Mouse (Mus musculus): ENCODE measurements around the gene Igf2bp3.
A peak's percentile ranks its signal among the peaks of the same experiment; 100 is the strongest.
"Not testable (repeated sequence)": the region's sequence is repeated elsewhere in the genome, so short reads cannot be mapped to it uniquely, and the experiment has no call there.

The Igf2bp3 gene

DNA sequence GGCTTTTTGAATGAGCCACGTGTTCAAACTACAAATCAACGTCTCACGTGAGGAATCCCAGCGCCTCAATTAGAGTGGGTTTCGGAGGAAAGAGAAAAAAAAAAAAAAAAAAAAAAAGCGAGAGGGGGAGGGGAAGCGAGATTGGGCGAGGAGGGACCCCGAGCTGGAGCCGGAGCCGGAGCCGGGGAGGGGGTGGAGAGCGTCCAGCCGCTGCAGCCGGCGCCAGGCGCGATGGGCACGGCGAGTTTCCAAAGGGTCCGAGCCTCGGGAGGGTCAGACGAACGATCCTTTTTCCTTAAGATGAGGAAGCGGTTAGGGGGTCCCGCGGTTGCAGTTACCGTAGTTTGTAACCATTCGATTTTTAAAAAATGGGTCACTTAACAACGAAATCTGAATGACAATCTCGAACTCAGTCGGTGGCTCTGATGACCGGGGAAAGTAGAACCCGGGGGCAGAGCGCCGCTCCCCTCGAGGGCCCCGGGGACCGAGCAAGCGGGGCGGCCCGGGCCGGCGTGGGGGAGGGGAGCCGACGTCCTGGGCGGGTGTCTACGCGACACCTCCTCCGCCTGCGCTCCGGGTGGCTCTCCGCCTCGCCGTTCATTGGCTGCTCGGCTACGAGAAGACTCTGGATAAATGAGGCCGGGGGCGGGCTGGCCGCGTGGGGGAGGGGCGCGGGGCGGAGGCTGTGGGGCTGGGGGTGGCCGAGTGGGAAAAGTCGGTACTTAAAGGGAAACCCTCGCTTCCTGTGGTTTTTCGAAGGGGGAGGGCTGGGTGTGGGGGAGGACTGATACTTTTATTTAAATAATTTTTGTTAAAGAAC is at the start of gene Igf2bp3:
Gene Igf2bp3, minus strand, starts transcription at position 30 of the 820 bp plus-strand sequence.
- DNase-seq (ENCODE audit: low spot score in 2 of 2), result peak; percentile 48 to 57

DNA sequence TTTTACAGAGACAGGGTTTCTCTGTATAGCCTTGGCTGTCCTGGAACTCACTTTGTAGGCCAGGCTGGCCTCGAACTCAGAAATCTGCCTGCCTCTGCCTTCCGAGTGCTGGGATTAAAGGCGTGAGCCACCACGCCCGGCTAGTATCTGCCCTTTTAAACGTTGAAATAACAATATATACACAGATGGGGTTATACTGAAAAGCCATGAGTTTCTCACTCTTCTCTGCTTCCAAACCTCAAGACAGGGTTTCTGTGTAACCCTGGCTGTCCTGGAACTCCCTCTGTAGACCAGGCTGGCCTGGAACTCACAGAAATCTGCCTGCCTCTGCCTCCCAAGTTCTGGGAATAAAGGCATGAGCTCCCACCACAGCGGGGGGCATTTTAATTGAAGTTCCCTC is 49.7 kb upstream of the Igf2bp3 start:
- not testable (repeated sequence) for DNase-seq (ENCODE audit: low spot score in 2 of 2)

DNA sequence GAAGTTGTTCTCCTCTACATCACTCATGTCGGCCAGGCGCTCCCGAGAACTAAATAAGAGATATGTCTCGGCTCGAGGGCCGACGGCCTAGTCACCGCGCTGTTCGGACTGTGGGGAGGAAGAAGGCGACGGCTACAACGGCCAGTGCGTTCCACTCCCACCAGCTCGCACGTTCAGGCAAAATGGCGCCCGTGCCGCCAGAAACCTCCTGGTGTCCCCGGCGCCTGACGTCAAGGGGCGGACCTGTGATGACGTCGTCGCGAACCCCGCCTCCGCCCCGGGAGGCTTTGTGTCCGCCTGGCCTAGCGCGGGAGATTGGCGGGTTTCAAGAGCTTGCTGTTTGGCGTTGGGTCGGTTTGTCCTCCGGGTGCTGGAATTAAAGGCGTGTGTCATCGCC is 49.1 kb upstream of the Igf2bp3 start, which contains the start of gene Tra2a:
Gene Tra2a, minus strand, starts transcription at position 187 of the 397 bp plus-strand sequence.
- DNase-seq (ENCODE audit: low spot score in 2 of 2), result peak; percentile 96 to 98

DNA sequence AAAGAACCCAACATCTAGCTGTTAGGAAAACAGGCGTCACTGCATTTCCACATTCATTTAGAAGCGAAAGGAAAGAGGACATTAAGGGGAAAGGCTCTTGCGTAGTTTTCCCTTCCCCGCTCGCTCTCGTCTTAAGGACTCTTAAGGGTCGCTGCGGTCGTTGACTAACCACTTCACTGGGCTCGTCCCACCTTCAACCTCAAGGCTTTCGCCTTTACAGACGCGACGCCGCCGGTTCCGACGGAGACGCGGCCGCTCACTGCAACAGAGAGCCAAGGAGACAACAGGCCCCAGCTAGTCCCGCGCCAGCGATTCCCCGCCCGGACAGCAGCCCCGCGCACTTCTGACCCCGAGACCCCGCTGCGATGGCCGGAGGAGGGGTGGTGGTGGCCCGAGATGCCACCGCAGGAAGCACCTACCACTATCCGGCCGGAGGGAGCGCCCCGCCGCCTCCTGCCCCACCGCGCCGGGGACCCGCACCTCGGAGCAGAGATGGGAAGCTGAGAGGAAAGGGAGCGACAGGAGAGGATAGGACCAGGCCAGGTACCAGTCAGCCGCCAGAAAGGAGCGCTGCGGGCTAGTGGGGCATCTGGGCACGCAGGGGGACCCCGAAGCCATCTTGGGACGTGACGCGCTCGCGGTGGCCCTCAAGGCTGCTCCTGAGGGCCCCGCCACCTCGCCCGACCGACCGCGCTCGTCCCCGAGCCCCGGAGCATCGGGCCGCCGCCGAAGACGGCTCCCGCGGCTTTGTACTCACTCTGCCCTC is 48.5 kb upstream of the Igf2bp3 start:
- peak; percentile 36 to 49 for DNase-seq (ENCODE audit: low spot score in 2 of 2)

DNA sequence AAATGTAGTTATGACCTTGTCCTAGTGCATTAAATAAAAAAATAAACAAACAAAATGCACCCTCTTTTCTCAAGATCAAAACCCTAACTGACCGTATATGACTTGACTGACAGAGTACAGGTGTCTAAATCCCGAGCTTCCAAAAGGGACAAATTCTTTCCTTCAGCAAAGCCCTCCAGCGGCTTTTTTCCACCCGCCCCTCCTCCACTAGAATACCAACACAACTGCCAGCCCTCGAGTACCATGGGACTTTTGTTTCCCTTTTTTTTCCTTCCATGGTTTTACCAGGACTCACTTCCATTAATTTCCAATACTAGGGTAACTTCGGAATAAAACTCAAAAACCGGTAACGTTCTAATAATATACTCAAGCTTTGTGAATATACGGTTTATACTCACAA is 47.7 kb upstream of the Igf2bp3 start:
- DNase-seq (ENCODE audit: low spot score in 2 of 2), result no peak

DNA sequence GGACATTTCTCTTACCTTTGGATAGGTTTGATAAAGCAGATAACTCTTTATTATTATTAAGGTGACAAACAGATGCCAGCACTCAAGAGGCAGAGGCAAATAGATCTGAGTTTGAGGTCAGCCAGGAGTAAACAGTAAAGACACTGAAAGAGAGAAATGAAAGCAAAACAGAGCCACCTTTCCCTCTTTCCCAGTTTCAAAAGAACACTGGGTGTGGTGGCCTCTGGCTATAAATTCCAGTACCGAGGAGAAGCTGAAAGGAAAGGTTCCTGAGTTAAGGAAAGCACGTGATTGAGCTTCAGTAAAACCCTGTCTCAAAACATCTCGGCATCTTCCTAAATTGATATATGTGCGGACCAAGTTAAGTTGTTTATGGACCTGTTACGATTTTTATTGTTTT is 45.0 kb upstream of the Igf2bp3 start:
- DNase-seq (ENCODE audit: low spot score in 2 of 2), result no peak

DNA sequence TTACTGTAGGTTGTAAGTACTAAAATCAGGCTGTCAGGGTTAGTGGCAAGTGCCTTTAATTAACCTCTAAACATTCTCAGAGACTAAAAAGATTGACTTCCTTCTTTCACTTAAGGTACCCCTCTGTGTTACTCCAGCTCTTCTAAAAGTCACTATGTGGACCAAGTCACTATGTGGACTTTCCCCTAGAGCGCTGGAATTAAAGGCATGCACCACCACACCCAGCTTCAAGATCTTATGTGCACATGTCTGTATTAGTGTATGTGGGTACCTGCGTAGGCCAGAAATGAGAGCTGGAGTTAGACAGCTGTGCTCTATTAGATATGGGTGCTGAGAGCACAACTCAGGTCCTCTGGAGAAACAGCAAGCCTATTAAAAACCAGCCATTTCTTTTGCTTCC is 43.1 kb upstream of the Igf2bp3 start:
- no peak for DNase-seq (ENCODE audit: low spot score in 2 of 2)

DNA sequence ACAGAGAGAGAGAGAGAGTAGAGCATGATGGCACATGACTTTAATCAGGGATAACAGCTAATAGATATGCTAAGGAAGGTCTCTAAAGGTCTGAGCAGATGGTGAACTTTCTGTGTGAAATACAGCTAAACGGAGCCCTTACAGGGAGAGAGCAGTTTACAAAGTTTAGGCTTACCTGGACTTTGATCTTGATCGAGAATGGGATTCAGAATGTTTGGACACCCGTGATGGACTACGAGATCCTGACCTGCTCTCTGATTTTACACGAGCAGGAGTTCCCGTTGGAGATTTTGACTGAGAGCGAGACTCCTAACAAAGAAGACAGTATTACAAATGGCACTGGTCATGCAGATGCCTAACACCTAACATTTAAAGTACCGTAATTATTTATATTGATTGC is 37.5 kb upstream of the Igf2bp3 start:
- DNase-seq (ENCODE audit: low spot score in 2 of 2), result no peak

DNA sequence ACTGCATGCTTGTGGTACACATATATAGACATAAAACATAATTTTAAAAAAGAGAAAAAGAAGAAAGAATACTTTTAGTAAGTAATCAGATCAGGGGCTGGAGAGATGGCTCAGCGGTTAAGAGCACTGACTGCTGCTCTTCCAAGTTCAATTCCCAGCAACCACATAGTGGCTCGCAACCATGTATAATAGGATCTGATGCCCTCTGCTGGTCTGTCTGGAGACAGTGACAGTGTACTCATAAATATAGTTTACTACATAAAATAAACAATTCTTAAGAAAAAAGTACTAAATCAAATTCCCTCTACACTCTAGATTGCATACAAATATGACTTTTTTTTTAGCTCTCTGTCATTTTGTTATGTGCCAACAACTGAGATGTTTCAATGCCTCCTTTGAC is 36.4 kb upstream of the Igf2bp3 start:
- no peak for DNase-seq (ENCODE audit: low spot score in 2 of 2)

DNA sequence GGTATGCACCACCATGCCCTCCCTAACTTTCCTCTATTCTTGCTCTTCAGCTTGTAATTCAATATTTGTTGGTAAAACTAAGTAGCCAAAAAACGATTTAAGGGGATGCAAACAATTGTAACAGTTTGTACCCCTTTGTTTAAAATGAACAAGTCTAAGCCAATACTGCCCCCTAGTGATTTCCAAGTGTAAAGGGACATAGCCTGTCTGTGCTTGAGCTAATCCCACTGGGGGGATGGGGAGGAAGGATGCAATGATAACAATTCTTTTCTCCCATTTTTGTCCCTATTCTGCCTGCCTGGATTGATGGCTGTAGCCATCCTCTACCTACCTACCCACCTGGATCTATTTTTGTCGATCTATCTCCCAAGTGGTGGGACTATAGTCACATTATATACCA is 32.5 kb upstream of the Igf2bp3 start:
- DNase-seq (ENCODE audit: low spot score in 2 of 2), result no peak

DNA sequence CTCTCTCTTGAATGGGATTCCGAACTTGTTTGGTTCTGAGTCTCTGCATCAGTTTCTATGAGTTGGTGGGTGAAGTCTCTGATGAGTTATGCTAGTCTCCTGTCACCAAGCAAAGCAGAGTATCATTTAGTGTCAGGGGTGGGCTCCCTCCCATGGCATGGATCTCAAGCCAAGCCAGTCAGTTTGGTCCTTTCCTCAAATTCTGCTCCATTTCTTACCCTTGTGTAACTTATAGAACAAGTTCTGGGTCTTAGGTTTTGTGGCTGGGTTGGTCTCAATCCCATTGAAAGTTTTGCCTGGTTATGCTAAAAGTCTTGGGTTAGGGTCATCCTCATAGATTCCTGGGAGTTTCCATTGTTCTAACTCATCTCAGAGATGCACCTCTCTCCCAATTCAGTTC is 27.6 kb upstream of the Igf2bp3 start:
- DNase-seq (ENCODE audit: low spot score in 2 of 2), result no peak

DNA sequence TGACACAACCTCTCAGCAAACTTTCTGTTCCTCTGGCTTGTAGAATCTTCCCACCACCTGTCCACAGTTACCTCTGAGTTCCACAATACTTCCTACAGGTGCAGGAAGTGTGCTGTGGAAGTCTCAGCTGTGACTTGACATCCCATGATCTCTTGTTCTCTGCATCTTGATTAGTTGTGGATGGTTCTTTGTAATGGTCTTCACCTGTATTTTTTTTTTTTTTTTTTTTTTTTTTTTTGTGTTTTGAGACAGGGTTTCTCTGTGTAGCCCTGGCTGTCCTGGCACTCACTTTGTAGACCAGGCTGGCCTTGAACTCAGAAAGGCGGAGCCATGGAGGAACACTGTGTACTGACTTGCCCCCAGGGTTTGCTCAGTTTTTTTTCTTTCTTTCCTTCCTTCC is 26.8 kb upstream of the Igf2bp3 start:
- no peak for DNase-seq (ENCODE audit: low spot score in 2 of 2)

DNA sequence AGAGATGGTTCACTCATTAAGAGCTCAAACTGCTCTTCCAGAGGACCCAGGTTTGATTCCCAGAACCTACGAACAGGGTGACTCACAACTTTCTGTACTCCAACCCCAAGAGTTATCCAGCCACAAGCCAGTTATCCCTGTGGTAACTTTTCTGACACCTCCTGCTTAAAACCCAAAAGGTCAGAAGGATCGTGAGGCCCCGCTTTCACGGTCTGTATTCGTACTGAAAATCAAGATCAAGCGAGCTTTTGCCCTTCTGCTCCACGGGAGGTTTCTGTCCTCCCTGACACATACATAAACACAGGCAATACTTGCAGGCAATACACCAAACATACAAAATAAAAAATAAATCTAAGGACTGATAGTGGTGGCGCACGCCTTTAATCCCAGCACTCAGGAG is 21.6 kb upstream of the Igf2bp3 start:
- peak; percentile 100 for DNase-seq (ENCODE audit: low spot score in 2 of 2)

DNA sequence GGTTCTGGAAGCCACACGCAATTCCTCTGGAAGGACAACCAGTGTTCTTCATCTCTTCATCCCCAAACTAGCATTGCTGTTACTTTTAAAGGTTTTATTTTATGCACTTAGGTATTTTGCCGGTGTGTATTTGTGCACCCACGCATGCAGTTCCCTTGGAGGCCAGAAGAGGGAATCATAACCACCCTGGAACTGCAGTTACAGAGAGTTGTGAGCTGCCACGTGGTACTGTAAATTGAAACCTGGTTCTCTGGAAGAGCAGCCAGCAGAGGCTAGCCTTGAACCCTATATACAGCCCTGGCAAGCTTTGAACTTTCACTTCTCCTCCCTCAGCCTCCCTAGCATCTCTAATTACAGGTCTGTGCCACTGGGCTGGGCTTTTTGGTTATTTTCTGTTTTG is 18.6 kb upstream of the Igf2bp3 start:
- no peak for DNase-seq (ENCODE audit: low spot score in 2 of 2)

DNA sequence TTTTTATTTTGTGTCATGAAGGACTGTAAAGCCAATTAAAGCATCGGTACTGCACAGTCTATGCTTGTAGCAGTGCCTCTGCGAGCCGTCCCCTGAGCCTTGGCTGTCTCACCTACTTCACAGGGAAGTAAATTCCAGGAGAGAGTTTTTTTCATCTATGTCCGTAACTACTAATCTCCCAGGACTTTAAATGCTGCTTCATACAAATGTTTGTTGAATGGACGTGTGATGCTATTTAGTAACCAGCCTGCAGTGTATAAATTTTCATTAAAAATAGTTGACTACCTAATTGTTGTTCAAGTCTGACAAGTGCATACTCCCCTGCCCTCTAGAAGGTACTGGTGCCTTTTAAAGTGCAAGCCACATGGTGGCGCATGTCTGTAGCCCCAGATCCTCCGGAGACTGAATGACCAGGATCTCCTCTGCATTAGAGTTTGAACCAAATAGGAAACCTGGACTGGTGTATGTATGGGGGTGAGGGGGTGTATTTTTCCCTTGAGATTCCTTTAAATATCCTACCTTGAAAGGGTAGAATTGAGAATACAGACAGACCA is 13.4 kb upstream of the Igf2bp3 start:
- peak in 1 of 2 experiments; percentile 22 for DNase-seq (ENCODE audit: low spot score in 2 of 2)

DNA sequence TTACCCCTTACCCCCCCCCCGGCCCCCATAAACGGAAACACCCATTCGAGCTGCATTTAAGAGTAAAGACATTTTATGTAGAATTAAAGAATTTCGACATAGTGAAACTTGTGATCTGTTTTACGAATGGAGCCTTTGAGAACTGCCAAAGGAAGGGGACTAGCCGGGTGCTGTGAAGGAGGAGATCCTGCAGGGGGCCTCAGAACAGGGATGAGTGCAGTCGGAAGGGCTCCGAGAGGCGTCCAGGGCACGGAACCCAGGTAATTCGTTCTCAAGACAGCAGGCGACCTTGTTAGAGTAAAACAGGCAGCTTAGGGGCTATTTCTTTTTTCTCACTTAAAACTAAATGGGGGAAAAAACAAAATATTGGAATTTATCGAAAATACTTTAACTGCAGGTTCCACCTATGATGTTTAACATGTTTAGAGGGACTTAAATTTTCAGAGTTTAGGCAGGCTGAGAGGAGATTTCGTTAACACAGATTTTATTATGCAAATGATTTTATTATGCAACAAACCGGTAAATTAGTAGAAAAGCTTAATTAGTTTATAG is 12.5 kb upstream of the Igf2bp3 start:
- DNase-seq (ENCODE audit: low spot score in 2 of 2), result peak in 1 of 2 experiments; percentile 33

DNA sequence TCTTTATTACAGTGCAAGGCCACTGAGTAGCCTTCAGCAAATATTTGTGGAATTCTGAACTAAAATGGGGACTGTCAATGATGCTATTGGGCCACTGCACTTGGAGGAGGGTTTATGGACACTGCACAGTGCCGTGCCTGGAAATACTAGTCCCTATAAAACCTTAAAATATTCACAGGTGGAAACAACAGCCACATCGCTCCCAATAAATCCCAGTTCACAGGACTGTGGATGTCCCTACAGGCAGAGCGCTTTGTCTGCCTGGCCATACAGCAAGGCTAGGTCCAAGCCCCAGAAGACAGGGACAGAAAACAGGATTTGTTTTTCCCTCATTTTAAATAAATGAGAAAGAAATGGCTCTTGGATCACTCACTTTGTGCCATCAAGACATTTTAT is 11.0 kb upstream of the Igf2bp3 start:
- no peak for DNase-seq (ENCODE audit: low spot score in 2 of 2)

DNA sequence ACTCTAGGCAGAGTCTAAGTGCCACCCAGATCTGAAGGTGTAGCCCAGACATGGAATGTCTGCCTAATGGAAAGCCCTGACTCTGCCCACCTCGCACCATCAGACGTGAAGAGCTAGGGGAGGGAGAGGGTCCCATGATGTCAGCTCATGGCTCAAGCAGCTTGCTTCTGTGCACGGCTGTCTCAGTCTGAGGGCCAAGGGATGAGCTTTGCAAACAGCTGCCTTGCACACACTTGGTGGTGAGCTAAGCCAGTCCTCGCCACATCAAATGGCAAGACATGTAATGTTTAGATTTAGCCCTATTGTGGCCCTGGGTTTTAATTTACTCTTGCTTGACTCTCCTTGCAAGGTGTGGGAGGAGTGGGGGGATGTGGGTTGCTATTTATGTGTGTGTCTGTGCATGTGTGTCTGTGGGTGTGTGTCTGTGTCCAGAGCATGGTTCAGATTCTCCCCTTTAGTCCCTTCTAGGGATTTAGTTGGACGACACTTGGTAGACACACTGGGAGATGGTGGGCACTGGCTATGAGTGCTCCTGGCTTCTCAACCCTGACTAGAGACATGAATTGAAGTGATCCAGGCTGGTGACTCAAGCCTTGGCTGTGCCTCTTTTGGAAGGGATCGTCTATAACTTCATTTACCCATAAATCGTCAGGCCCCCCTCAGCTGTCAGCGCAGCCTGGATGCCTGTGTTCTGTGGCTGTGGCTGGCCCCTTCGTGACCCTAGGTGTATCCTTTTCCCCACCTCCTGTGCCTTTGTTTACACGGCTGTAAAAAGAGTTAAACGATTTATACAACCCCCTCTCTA is 10.4 kb upstream of the Igf2bp3 start:
- DNase-seq (ENCODE audit: low spot score in 2 of 2), result no peak

DNA sequence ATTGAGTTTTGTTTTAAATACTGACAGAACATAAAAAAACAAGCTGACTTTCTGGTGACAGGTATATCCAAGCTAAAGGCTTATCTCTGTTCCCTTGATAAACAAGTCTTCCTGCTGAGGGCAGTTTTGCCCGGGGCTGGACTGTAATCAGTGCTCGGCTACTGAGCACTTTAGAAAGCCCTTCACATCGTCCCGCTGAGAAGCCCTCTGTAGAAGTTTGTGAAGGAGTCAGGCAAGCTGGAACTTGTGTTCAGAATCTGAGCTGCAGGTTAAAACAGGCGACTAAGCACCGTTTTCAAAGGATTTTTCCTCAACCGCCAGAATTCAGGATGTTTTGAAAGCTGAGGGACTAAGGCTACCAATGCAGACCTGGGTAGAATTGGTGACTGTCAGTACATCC is 7.1 kb upstream of the Igf2bp3 start:
- no peak for DNase-seq (ENCODE audit: low spot score in 2 of 2)

DNA sequence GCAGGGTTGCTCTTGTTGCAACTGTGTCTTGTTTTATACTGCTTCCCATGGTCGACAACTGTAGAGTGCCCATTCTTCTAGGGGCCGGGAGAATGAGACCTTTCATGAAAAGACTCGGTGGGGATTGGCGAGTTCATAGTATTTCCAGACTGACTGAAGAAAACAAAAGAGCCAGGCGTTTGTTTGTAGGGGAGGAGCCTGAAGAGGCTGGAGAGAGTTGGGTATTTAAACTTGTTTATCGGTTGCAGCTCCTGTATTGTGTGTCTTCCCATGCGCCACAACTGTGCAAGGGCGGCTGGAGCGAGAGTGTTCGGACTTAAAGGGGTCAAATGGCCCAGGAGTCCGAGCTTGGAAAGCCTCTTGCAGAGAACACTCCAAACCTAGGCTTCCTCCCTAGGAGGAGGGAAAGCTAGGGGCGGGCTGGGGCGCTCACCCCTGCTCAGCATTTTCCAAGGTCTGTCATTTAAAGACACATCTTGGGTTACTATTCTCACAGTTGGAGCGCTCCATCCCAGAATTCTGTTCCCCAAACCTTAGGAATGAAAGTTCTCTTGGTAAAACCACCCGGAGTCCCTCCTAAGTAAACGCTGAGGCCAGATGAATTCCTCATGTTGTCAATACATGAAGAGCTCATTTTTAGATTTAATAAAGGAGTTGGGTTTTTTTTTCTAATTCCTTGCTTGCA is 5.3 kb upstream of the Igf2bp3 start:
- DNase-seq (ENCODE audit: low spot score in 2 of 2), result no peak

DNA sequence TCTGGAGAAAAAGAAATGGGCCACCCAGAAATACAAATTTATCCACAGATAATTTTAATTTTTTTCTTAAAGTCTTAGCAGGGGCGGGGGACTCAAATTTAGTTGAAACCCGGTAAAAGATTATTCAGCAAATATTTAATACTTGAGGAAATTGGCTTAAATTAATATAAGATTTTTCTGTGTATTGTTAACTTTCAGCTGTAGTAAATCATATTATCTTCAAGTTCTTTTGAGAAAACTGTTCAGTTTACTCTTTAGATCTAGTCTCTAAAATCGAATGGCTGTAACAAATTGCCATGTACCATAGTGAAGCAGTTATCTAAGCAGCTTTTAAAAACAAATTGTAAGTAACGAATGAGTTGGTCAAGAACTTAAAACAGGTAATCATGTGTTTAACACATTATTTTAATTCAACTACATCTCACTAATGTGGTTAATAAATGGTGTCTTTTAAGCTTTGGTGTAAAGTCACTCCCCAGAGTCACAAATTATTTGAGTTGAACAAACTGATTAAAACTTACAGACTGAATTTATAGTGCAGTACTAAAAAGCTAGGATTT is 4.3 kb upstream of the Igf2bp3 start:
- DNase-seq (ENCODE audit: low spot score in 2 of 2), result no peak

Data from urinary bladder, postnatal 36 days (tissue).